Mouse (Mus musculus): Measurements from ENCODE around the gene Kcnab2.

DNA sequence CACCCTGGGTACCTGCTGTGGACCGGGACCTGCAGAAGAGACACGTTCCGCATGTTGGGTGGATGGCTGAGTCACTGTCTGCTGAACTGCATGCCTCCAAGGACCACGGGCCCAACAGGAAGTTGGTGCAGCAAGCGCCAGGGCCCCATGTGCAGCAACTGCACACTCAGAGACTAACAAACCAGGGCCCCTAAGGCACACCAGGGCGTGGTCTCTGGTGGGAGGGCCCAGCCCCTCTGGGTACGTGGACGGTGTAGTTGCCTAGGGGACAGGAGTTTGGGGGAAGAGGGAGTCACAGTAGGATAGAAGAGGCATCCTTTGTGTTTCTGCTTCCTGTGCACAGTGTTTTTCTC is 29.0 kb downstream of the Kcnab2 start:
- TF ChIP-seq POLR2A (IDR thresholded peaks at IDR 0.05; ENCODE audit: borderline replicate concordance, low read depth, low read length) (no peak), CTCF (IDR thresholded peaks at IDR 0.05; ENCODE audit: low read depth, low read length) (no peak)
